Mouse (Mus musculus) ovary, postnatal 14 days (tissue): ENCODE results near the gene Mok.

Experiments
- DNase-seq: peaks from one replicate; pipeline ENCODE4 v3.0.0; 2022; ENCODE audit warnings: low spot score

Gene Mok

DNA sequence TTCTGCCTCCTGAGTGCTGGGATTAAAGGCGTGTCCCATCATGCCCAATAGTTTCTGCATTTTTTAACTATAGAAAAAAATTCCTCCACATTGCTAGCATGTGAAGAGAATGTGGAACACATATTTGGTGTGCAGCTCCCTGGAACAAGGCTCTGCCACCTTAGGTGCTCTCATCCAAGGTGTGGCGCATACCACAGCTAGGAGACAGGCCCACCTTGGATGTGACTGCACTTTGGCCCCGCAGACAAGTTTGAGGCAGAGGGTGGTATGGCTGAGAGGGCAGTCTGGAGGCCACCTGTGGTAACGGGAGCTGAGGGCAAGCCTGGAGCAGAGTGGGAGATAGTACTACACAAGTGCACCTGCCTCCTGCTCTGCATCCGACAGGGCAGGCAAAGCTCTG lies 31.9 kb downstream of the Mok start:
- DNase-seq: no peak

- DNase-seq: no peak
Observed at GRCm38 (mm10) chr12:110808430-110808829, 32.3 kb downstream of the Mok start.

DNA sequence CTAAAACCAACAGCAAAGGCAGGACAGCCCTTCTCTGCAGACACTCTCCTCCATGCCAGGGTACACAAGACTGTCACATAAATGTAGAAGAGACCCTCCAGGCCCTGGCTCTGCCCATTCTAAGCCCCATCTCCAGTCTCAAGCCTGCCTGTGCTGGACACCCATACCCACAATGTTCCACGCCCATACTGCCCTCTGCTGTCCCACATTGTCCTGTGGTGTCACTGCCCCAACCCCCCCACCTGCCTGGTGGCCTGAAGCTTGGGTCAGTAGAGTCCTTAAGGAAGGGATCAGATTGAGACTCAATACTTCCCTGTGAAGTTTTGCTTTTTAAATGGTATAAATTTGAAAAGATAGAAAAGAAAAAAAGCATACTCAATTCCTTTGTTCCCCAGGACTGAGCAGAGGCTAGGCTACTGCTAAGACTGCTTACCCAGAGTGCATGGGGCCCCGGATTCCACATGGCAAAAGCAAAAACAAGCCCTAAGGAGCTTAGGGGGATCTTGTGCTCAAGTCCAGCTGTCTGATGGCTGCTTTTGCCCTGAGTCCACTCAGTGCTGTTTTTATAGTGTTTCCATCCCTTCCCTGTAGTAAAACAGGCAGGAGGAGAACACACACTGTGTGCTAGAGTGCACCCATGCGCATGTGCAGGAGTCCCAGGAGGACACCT lies 34.3 kb downstream of the Mok start:
- DNase-seq: no peak

DNA sequence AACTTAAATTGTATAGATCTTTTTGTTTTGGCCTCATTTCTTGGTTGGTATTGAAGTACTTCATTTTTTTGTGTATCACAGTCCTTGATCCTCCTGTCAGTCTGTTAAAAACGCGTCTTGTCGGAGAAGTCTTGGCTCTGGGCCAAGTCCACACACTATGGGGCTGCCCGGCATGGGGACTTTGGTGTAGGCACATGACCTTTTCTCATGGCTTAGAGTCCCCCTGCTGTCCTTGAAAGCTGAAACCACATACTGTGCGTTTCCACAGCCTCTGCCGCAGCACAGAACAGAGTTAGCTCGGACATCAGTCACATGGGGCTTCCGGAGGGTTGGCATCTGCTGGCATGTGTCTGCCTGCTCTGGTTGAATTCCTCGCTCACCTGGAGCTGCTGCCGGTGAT lies 36.5 kb downstream of the Mok start:
- DNase-seq: no peak

DNA sequence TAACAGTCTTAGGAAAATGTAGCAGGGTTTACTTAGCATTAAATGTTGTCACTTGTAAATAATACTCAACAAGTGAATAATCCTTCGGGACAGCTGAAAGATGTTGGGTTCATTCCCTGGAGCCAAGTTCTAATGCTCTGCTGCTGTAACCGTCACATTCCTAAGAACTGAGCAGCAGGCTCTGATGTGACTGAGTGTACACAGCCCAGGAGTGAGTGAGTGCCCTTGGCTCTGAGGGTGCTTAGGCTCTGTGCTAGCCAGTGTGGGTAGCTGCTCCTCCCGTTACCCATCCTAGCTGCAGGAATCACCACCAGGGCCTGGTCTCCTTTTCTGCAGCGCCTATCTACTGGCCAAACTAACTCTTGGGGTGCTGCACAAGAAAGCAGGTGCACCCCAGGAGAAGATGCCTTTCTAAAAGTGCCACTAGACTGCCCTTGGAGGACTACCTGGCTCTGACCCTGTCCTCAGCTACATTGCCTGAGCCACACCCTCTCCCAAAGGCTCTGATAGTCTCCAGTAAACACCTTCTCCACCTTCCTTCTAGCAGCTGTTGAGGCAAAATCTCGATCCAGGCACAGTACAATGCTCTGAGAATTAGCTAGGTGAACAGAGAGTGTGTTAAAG lies 38.0 kb downstream of the Mok start:
- no peak for DNase-seq

DNA sequence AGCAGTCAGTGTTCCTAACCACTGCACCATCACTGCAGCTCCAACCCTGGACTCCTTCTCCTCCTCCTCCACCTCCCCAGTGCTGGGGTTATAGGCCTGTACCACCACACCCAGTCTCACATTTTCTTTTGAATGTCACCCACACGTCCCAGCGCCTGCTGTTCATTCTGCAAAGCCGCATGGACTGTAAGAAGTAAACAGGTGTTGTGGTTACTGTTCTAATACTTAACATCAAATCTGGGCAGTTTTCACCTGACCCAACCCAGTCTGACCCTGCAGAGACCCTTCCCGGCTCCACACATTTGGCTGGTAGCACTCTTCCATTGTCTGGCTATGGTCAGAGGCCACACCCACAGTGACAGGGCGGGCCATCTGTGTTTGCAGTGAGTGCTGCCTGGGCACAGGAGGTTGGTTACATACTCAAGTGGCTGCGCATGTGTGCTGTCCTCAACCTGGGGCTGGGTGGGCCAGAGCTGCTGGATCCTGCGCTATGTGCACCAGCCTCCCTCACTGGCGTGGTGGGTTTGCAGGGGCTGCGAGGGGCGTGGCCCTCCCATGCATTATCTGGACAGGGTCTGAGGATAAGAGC lies 38.8 kb downstream of the Mok start:
- DNase-seq: no peak

- DNase-seq: no peak
Observed at GRCm38 (mm10) chr12:110799226-110799625, 41.5 kb downstream of the Mok start.

DNA sequence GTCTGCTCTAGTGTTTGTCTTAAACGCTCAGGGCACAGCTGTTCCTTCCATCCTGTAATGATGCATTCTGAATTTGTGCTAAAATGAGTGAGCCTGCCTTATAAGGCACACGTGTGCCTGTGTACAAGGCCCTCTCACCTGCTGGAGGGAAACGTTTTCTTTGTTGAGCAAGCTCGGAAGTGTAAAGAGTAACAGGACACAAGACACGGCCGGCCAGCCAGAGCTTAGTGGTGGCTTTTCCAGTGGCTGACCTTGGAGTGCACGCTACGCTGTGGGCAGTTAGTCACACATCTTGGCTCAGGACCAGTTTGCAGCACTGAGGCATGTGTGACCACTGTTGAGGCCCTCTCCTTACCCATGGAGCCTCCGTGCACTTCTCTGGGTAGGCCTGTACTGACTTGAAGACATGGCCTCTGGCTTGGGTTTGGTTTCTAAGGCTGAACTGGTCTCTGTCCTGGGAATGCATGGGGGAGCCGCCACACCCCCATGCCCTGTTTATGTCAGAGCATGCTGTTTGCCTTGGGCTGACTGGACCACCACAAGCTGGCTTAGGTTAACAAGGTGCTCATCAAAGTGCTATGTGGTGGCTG lies 42.8 kb downstream of the Mok start:
- no peak for DNase-seq

- DNase-seq: no peak
Observed at GRCm38 (mm10) chr12:110797202-110797601, 43.5 kb downstream of the Mok start.

DNA sequence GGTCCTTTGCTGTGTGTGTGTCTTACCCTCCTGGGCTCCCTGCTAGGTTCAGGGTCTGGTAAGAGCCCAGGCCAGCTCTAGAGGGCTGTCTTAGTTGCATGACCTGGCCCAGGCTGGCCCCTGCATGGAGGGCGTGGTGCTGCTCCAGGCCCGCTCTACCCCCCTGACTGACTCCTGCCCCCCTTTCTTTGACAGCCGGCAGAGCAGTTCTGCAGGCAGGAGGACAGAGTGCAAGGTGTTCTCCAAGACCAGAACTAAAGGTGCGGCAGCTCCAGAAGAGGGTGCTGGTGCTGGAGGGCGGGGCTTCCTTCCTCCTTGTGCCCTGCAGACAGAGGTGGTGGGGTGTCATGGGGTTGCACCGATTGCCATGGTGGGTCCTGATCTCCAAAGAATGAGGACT lies 44.0 kb downstream of the Mok start:
- no peak for DNase-seq

GRCm38 (mm10) chr12:110795035-110795434 lies 45.7 kb downstream of the Mok start:
- DNase-seq: no peak

GRCm38 (mm10) chr12:110791026-110791425 lies 49.7 kb downstream of the Mok start:
- DNase-seq: no peak

GRCm38 (mm10) chr12:110790580-110790979 lies 50.2 kb downstream of the Mok start:
- no peak for DNase-seq

GRCm38 (mm10) chr12:110786243-110786642 lies 54.5 kb downstream of the Mok start:
- no peak for DNase-seq

DNA sequence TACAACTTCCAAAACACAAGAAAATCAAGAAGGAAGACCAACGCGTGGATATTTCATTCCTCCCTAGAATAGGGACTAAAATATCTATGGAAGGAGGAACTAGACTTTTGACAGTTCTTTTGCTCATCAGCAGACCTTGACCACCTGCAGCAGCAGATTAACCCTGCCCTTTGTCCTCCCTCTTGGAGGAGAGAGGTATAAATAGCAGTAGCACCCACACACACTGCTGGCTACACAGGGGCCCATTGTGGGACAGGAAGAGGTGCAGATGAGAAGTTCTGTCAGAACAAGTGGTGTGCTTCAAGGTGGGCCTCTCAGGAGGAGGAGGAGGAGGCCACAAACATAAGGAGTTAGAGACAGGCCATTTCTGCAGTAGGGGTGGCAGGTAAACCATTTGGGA lies 56.5 kb downstream of the Mok start:
- no peak for DNase-seq

GRCm38 (mm10) chr12:110782278-110782677 lies 58.5 kb downstream of the Mok start:
- DNase-seq: no peak

DNA sequence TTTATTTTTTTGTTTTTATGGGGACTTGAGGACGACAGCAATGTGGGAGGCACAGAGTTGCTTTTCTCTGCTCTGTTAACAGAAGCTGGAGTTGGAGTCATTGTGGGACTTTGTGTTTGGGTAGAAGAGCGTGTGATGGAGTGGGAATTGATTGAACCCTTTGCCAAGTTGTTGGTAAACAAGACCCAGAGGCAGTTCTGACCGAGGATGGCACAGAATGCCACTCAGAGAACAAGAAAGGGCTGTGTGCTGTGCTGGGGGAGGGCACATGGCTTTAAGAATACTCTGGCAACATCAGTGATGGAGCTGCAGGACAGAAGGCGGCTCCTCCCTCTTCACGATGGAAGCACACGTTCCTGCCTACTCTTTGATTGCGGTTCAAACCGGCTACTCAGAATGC lies 59.6 kb downstream of the Mok start:
- DNase-seq: no peak

- no peak for DNase-seq
Observed at GRCm38 (mm10) chr12:110779296-110779695, 61.4 kb downstream of the Mok start.

GRCm38 (mm10) chr12:110777853-110778252 lies 62.9 kb downstream of the Mok start:
- no peak for DNase-seq

DNA sequence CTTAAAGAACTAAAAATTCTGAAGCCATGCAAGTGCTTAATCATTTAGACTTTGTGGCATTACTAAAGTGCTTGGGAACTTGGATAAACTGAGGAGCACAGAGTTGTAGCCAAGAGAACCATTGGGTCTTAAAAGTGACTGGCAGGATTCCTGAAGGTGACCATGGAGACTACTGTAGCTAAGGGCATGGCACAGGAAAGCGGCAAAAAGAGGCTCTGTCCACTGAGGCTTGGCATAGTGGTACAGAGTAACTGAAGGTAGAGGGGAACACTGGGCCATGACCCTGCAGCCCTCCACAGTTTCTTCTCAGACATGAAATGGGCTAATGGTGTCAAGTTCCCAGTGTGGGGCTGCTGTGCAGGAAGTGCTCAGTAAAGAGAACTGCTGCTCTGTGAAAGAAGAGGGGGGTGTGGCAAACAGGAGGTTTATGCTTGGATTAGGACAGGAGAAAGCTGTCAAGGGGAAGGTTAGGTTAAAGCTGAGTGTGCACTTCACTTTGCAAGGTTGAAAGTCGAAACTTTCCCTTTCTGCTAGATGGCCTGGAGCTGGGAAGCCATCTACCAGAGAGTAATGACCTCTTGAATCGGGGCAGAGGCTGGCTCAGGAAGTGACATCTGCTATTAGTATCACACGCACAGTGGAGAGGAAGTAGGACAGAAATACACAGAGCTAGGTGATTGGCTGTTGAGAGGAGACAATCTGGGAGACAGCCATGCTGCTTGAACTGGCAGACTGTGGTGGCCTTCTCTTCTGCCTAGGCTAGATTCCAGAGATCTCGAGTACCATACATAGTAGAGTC lies 64.9 kb downstream of the Mok start:
- no peak for DNase-seq

DNA sequence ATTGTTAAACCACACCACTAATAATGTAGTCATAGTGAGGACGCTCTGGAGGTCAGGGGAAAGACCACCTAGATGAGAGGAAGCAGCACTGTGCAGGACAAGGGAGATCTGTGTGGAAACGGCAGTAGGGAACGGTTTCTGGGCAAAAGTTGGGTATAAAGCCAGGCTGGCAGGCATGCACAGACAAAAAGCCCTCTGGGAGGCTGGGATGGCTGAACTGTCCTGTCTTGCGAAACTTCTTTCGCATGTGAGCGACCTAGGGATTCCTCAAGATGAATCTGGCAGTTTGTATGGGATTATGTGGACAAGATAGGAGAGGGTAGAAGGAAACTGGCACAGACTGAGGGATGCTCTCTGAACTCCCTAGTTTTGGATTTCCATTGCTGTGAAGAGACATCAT lies 68.8 kb downstream of the Mok start:
- DNase-seq: no peak

- no peak for DNase-seq
Observed at GRCm38 (mm10) chr12:110770479-110771247, 70.1 kb downstream of the Mok start.
